Mouse (Mus musculus) adrenal gland, adult 18-20 months (tissue): ENCODE data around the gene Agbl3. TPM values are rescaled to one million over a fixed set of nuclear protein-coding genes. Genes with fewer than 3 reads are reported as not detected.

Source experiments
- DNase-seq, 2 experiments: peaks; one replicate each; pipeline ENCODE4 v3.0.0; 2021 to 2022; ENCODE audit warnings: low spot score in 2 of 2
- total RNA-seq, 2 experiments: library from RNA; stranded (reverse); gene quantifications; 1 replicate in 1 of 2; 2 replicates in 1 of 2; pipeline ENCODE4 v1.2.3; 2021

Agbl3 gene
- total RNA-seq, 2 experiments from 2014 or later, result 8.9 to 9.4 TPM

DNA sequence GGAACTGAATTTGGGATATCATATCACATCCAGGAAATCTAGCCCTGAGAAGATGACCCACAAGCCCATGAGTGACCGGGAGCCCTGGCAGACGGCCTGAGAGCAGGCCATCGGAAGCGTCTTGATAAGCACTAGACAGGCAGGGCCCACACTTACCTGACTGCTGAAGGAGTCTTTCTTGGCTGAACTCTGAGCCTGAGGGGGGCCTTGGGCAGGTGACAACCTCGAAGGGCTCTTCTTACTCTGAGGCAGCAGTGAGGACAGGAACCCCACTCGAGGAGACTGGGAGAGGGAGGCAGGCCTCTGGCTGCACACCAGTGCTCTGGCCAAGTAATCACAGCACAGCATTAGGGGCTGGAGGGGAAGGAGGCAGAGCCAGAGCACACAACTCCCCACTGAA is 124.1 kb downstream of the Agbl3 start:
- no peak for DNase-seq

DNA sequence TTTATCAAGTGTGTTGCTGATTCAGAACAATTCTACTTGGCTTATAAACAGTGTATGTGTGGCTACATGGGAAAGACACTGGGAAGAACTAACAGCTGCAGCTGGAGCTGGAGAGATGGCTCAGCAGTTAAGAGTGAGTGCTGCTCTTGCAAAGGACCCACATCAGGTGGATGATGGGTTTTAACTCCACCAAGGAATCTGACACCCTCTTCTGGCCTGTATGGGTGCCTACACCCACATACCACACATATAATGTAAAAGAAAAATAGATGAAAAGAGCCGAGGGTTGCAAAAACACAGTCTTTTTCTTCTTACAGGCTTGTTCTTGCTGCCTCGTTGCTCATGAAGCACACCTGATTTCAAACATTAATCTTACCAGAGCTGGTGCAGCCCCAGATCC is 125.9 kb downstream of the Agbl3 start:
- DNase-seq, result no peak

DNA sequence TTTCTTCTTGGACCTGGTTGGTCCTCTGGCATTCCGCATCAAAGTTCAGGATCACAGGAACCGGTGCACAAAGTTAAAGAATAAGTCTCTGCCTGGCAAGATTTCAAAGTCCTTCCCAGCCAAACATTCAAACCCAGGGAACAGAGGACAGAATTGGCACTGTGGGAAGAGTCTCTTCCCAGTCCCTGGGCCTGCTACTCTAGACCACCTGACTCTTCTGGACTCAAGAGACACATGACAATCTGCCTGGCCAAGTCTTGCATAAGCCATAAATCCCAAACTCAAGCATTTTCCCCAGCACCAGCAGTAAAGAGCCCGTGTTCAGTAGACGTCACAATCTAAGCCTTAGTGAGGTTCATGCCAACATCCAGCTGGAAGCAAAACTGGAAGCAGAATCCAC is 126.4 kb downstream of the Agbl3 start:
- DNase-seq, result no peak

DNA sequence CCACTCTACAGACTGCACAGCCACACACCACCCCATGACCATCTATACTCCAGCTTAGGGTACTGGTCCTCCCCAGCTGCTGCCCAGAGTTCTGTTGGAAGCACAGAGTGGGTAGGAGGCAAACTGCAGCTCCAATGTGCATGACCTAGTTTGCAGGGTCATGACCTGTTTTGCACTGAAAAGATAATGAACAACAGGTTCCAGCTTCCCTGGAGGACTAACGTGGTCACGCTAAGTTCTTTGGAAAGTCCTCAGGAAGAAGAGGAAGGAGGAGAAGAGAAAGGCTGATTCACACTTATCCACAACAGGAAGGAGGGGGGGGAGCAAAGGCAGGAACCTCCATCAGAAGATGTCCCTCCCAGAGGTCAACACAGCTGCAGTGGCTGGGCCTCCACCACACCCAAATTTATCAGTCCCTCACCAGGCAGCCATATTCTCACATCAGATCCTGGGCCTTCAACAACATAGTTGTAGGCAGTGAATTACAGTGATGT is 126.9 kb downstream of the Agbl3 start:
- DNase-seq, result no peak

DNA sequence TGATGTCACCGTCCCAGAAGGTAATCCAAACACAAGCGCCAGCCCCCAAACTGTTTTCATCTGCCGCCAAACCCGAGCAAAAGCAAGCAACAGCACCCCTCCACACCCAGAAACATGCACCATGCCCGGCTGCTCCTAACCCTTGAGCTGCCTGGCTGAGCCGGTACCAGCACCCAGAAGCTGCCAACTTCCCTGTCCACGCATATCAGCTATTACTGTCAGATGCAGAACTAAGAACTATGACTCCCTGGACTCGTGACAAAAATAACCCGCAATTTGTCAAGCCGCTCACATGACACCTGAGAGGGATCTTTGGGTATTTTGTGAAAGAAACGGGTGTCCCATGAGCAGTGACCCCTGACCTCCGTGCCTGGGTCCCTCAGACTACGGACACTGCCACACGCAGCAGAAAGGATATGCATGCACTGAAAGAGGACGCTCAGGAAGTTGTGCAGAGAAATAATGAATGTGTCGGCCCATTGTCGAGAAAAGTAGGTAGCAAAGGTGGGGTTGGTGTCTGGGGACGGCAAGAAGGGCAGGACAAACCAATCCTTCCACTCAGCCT is 127.5 kb downstream of the Agbl3 start:
- DNase-seq, result no peak

Other genes starting within 250 kb of the Agbl3 start
- 10 to 100 TPM; 63.8 to 89.6 TPM for gene Cald1, start 181.9 kb upstream of the Agbl3 start, total RNA-seq
- gene Tmem140, start 82.7 kb downstream of the Agbl3 start, total RNA-seq, result 10 to 100 TPM; 23.8 to 39.5 TPM
- 1 to 10 TPM; 6.9 to 7.6 TPM for gene Cyren, start 97.6 kb downstream of the Agbl3 start, total RNA-seq
- 10 to 100 TPM; 13.0 to 18.6 TPM for gene Wdr91, start 130.4 kb downstream of the Agbl3 start, total RNA-seq
- gene Stra8, start 139.7 kb downstream of the Agbl3 start, total RNA-seq, result not detected
- gene Slc23a4, start 208.0 kb downstream of the Agbl3 start, total RNA-seq, result under 1 TPM; 0.13 to 0.45 TPM